Mouse (Mus musculus) testis, adult 2 months (tissue): Measurements from ENCODE around the gene Nphs1. TPM values are rescaled to one million over a fixed set of nuclear protein-coding genes. Genes with fewer than 3 reads are reported as not detected.

ENCODE experiments used
- H3K27ac ChIP-seq: fragments of 200-500 bp; 2 replicates; pipeline ENCODE4 v1.5.1; 2012; ENCODE audit warnings: low read depth, low read length; ENCODE audit not compliant: control insufficient read depth, insufficient read depth
- H3K27me3 ChIP-seq: fragments of 200-500 bp; 2 replicates; pipeline ENCODE4 v1.6.1; 2012; ENCODE audit warnings: mild to moderate bottlenecking, low read length, moderate library complexity; ENCODE audit not compliant: control insufficient read depth, insufficient read depth
- H3K36me3 ChIP-seq: fragments of 200-500 bp; 2 replicates; pipeline ENCODE4 v1.6.1; 2012; ENCODE audit warnings: mild to moderate bottlenecking, low read length; ENCODE audit not compliant: control insufficient read depth, insufficient read depth
- H3K4me1 ChIP-seq: fragments of 200-500 bp; 2 replicates; pipeline ENCODE4 v1.6.1; 2012; ENCODE audit warnings: low read length; ENCODE audit not compliant: control insufficient read depth, insufficient read depth
- H3K4me3 ChIP-seq: fragments of 200-500 bp; 2 replicates; pipeline ENCODE4 v1.5.1; 2012; ENCODE audit warnings: low read depth, mild to moderate bottlenecking, low read length, moderate library complexity, mixed read lengths; ENCODE audit not compliant: control insufficient read depth
- CTCF ChIP-seq: fragments of 200-500 bp; IDR thresholded peaks from 2 replicates; pipeline ENCODE4 v1.5.1; 2012; ENCODE audit warnings: low read depth, mild to moderate bottlenecking, inconsistent platforms, low read length, moderate library complexity; ENCODE audit not compliant: control insufficient read depth, insufficient read depth, insufficient replicate concordance
- POLR2A ChIP-seq: fragments of 200-500 bp; IDR thresholded peaks from 2 replicates; pipeline ENCODE4 v1.6.1; 2012; ENCODE audit warnings: low read depth, mild to moderate bottlenecking, inconsistent platforms, low read length, moderate library complexity; ENCODE audit not compliant: control insufficient read depth
- polyA plus RNA-seq: library from polyadenylated mRNA; depleted of rRNA; stranded (reverse); fragments of >200 nt; gene quantifications from 2 replicates; pipeline ENCODE4 v1.2.3, GENCODE M21; 2012

Nphs1 gene
- polyA plus RNA-seq, 1 experiment = 0.12 TPM

DNA sequence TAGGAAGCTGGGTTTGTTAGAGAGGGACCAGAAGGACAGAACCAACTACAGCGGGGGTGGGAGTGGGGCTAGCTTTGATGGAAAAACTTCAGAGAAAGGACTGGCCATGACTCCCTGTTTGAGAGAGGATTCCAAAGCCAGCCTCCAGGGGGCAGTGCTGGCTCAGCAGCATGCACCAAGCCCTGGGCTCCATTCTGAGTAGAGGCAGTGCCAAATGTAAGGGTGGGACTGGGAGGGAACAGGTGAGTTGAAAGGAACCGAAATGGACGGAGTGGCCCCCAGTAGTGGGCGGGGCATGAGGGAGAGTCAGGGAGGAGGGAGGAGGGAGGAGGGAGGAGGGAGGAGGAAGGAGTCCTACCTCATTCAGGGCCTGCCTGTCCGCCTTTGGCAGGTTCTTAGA is 17.4 kb upstream of the Nphs1 start:
- H3K4me3 ChIP-seq = no peak overlapping the region
- TF ChIP-seq POLR2A (no peak), CTCF (peak; percentile 76)
- H3K27me3 ChIP-seq = no peaks in the 10 kb centered on the region
- no peaks in the 10 kb centered on the region for H3K36me3 ChIP-seq
- H3K4me1 ChIP-seq = peaks cover 27% of the 10 kb centered on the region
- no peak overlapping the region for H3K27ac ChIP-seq

DNA sequence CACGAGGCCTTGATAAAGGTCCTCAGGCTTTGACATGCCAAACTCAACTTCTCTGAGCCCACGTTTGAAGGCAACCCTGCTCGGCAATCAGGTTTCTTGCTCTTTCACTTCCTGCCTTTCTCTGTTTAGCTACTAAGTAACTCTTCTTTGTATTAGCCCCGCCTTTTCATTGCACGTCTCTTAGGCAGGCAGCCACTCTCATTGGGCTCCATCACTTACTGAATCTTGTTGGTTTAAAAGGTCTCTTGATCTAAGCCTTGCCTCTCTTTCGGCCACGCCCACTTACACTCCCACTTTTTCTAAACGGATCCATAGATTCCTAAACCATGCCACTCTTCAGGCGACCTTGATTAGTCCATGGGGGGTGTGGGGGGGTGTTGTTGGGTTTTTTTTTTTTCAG is 14.4 kb upstream of the Nphs1 start:
- peak overlapping the region; percentile 84 for H3K4me3 ChIP-seq
- no peaks in the 10 kb centered on the region for H3K36me3 ChIP-seq
- no peak overlapping the region for H3K27ac ChIP-seq
- peaks cover 26% of the 10 kb centered on the region for H3K4me1 ChIP-seq
- H3K27me3 ChIP-seq = no peaks in the 10 kb centered on the region
- TF ChIP-seq POLR2A (no peak), CTCF (no peak)

DNA sequence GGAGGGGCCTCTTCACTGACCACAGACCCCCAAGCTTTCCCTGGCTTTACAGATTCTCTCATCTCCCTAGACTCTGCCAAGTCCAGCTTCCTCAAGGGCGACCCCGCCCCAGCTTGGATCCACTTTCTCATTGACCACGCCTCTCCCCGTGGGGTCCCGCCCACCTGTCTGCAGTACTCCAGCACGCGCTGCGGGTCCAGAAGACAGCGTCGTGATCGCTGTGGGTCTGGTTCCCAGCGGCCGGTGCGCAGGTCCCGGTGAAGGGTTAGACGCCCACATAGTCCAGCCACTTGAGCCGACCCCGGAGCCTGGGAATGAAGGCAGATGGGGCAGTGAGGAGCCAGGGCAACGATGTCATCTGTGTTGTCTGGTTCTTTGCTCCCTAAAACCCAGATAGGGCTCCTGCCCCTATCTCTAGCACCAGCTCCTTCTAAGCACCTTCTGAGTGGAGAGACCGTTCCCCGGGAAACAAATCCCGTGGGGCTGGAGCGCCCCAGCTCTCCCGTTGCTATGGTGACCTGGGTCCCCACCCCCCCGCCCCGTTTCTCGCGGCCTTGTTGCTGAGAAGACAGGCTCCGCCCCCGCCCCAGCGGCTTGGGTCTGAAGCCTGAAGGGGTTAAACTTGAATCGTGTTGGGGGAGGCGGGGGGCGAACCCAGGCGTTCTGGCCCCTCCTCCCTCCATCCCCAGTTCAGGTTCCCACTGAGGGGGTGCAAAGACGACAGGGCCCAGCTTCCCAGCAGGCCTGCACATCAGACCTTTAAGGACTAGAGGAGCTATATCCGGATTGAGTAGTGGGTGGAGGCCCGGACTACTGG is 13.8 kb upstream of the Nphs1 start:
- TF ChIP-seq POLR2A (no peak), CTCF (no peak)
- Histone ChIP-seq H3K4me3 (peak overlapping the region; percentile 84), H3K27ac (no peak overlapping the region), H3K4me1 (peaks cover 26% of the 10 kb centered on the region), H3K36me3 (no peaks in the 10 kb centered on the region), H3K27me3 (no peaks in the 10 kb centered on the region)

DNA sequence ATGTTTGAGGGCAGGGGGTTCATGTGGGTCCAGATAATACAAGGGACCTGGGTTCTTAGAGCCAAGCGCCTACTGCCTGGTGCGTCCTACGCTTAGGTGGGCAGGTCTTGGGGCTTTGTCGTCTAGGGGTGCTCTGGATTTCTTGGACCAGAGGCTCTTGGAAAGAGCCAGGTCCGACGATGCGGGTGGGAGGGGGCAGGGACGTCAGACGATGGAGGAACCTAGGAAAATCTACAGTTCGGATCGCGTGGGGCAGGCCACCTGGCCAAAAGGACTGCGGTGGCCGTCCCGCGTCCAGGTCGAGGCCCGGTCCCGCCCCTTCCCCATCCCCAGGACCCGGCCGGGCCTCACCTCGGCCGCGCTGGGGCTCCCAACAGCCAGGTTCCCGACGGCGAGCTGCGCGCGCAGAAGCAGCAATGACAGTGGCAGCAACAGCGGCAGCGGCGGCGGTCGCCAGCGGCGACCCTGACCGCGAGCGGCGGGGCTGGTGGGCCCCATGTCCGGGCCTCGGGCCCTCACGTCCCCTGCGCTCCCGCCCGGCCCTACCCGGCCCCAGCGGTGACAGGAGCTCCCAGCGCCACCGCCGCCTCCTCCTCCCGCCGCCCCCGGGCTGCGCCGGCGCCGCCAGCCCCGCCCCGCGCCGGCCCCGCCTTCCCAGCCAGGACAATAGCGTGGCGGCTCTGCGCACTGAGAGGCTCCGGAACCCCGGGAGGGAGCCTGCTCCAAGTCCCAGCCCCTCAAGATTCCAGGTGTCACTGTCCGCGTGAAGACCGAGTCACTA is 13.0 kb upstream of the Nphs1 start, which contains the start of gene Aplp1:
Gene Aplp1, minus strand, starts transcription at position 565 of the 781 bp plus-strand sequence.
- no peak for TF ChIP-seq CTCF
- Histone ChIP-seq H3K27ac (no peak within 1 kb of the TSS), H3K27me3 (no peaks in the 10 kb centered on the region), H3K36me3 (no peaks in the 10 kb centered on the region), H3K4me3 (peak within 1 kb of the TSS; percentile 84), H3K4me1 (peaks cover 21% of the 10 kb centered on the region)

DNA sequence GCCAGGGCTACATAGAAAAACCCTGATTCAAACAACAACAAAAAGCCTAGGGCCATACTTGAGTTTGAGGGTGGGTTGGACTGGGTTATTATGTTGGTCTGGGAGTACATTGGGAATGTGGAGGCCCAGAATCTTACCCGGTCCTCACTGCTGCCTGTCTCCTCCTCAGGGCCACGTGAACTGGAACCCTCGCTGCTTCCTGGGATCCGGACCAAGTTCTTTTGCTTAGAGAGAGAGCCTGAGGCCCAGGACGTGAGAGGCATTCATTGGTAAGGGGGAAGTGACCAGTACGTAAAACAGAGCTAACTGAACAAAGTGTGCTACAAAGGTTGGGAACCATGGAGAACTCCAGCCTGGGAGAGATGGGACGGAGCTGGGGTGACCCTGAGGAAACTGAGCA is 7.9 kb upstream of the Nphs1 start:
- H3K27ac ChIP-seq = no peak overlapping the region
- no peaks in the 10 kb centered on the region for H3K27me3 ChIP-seq

DNA sequence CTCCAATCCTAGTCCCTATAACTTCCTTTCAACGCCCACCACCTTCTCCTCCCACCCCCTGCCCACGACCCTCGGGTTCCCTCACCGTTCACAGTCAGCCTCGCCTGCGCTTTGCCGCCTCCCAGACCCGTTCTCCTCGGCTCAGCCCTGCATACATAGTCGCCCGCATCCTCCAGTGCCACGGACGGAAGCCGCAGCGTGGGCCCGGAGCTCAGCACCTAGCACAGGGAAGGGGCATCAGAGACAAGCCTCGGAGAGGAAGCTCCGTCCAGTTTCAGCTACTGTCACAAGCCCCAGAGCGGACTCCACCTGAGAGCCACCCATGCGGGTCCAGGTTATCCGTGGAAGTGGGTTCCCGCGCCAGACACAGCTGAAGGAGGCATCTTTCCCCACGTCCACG is 4.8 kb upstream of the Nphs1 start:
- H3K36me3 ChIP-seq = no peaks in the 10 kb centered on the region
- H3K4me1 ChIP-seq = peaks cover 8% of the 10 kb centered on the region
- H3K27me3 ChIP-seq = no peaks in the 10 kb centered on the region
- no peak overlapping the region for H3K4me3 ChIP-seq
- TF ChIP-seq CTCF = no peak
- no peak for TF ChIP-seq POLR2A
- no peak overlapping the region for H3K27ac ChIP-seq

More for the DNA sequence above, 7.9 kb upstream of the Nphs1 start:
- Histone ChIP-seq H3K36me3 (no peaks in the 10 kb centered on the region), H3K4me3 (no peak overlapping the region), H3K4me1 (peaks cover 14% of the 10 kb centered on the region)
- TF ChIP-seq POLR2A = no peak
- TF ChIP-seq CTCF = no peak

DNA sequence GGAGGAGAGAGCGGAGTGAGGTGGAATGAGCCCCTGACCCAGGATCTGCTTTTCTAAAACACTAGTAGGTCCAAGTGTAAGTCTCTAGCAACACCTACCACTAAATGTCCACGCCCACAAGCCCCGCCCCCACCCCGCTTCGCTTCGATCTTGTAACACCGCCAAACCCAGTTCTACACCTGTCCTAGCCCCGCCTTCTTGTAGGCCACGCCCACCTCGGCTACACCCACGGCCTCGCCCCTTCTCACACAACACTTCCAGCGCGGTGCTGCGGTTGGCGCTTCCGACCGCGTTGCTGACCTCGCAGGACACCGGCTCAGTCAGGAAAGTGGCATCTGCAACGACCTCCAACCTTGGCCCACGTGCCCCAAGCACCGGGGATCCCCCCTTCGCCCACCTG is 4.3 kb upstream of the Nphs1 start:
- Histone ChIP-seq H3K4me3 (no peak overlapping the region), H3K36me3 (no peaks in the 10 kb centered on the region), H3K27ac (no peak overlapping the region), H3K27me3 (no peaks in the 10 kb centered on the region), H3K4me1 (peaks cover 8% of the 10 kb centered on the region)
- TF ChIP-seq POLR2A (no peak), CTCF (no peak)

DNA sequence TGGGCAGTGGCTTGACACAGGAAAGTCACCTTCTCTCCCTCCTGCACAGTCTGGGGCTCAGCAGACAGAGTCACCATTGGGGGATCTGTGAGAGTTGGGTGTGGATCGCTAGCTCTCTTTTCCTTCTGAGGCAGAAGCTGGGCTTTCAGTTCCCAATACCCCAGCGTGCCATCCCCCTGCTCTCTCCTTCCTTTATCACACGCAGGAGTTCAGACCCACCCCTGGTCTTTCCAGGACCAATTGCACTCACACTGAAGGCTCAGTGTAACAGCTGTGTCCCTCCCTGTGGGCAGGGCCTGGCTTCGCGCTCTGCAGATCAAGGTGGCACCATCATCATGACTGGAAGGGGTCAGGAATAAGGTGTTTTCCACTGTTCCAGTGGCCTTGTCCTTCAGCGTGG is 3.9 kb upstream of the Nphs1 start:
- Histone ChIP-seq H3K4me3 (no peak overlapping the region), H3K36me3 (no peaks in the 10 kb centered on the region), H3K27me3 (no peaks in the 10 kb centered on the region), H3K27ac (no peak overlapping the region), H3K4me1 (peaks cover 8% of the 10 kb centered on the region)
- TF ChIP-seq CTCF (no peak), POLR2A (no peak)
